Comparison of ENCODE assay signal across 8 mouse cellular contexts in genomic region chr9:51908838-51909237, GRCm38 (mm10). TPM values are rescaled to one million over a fixed set of nuclear protein-coding genes. Genes with fewer than 3 reads are reported as not detected.
DNase-seq lines count a peak whose midpoint lies in the region; ATAC-seq lines count a peak whose summit lies in the region.

No protein-coding gene starts in this region.

- peak; percentile 99 for ATAC-seq in common myeloid progenitor, adult 5-6 weeks (replicated peaks; ENCODE audit: low read depth, poor library complexity, severe bottlenecking)
- peak; percentile 75; the same call in 1 of the 2 replicates for ATAC-seq in midbrain, embryonic 15.5 days (replicated peaks)

- peak; percentile 41 to 51 for DNase-seq in urinary bladder, adult 18-20 months (ENCODE audit: low spot score in 2 of 2)
- DNase-seq in urinary bladder, postnatal 10 days (ENCODE audit: low spot score), result no peak
- peak; percentile 41 for DNase-seq in gastrocnemius, postnatal 14 days
- DNase-seq in kidney, adult 18-20 months, result peak; percentile 73
- DNase-seq in left cerebral cortex, postnatal 4 days, result peak; percentile 74
- DNase-seq in spleen, postnatal 36 days (ENCODE audit: low spot score in 2 of 2), result peak; percentile 13 to 17

- intact Hi-C loops in gastrocnemius, postnatal 14 days (cut with DNase I; ENCODE audit: low total_unique reads), result loop anchor here (2.0 kb wide), 1 partner anchor 574 kb away; no protein-coding TSS in a partner anchor
- intact Hi-C loops in left cerebral cortex, postnatal 4 days (cut with DNase I), result loop anchor here (10.0 kb wide), 1 partner anchor 574 kb away; no protein-coding TSS in a partner anchor

- H3K9me3 ChIP-seq in midbrain, embryonic 15.5 days, result no peaks in the 10 kb centered on the region

- no peak overlapping the region for H3K4me2 ChIP-seq in midbrain, embryonic 15.5 days

- WGBS in midbrain, embryonic 15.5 days, result 30% methylated on average over 2 of the region's 2 CpGs

- no peaks in the 10 kb centered on the region for H3K4me1 ChIP-seq in midbrain, embryonic 15.5 days

- H3K36me3 ChIP-seq in midbrain, embryonic 15.5 days (replicated peaks), result no peaks in the 10 kb centered on the region

- H3K4me3 ChIP-seq in midbrain, embryonic 15.5 days, result no peak overlapping the region

- no peak overlapping the region for H3K9ac ChIP-seq in midbrain, embryonic 15.5 days

- no peak overlapping the region for H3K27ac ChIP-seq in midbrain, embryonic 15.5 days

- H3K27me3 ChIP-seq in midbrain, embryonic 15.5 days (replicated peaks), result no peaks in the 10 kb centered on the region

RNA-seq across cellular contexts. Expression of gene Fdx1, which starts 54.5 kb away (rescaled TPM):
- total RNA-seq in common myeloid progenitor, adult 5-6 weeks (2017), result 1.7 and 8.3 TPM in 2 replicates
- total RNA-seq in gastrocnemius, postnatal 14 days (2021), result 10 to 100 TPM; 36.7 to 42.8 TPM
- total RNA-seq in left cerebral cortex, postnatal 4 days (2021), result 10 to 100 TPM; 15.2 to 16.0 TPM
- 34.4 and 35.7 TPM in 2 replicates for polyA plus RNA-seq in midbrain, embryonic 15.5 days (2015; fragmentation: Nextera tagmentation; extraction: Ambion mirVana)
